Mouse (Mus musculus) intestine, embryonic 16.5 days (tissue): ENCODE measurements at regions not wholly inside any gene's neighbourhood (a gene's known extent, or its start where the extent isn't known, plus 50 kb on each side); places are given as distances from the start of the nearest gene placed in this dataset.

Experiments used
- ATAC-seq: fragments of 200-750 bp; cut with Nextera tagmentation; 2 replicates; pipeline ENCODE4 v1.8.0; 2017; ENCODE audit warnings: moderate TSS enrichment, moderate library complexity
- H3K27ac ChIP-seq: fragments of 300-500 bp; sonication (generic); 2 replicates; pipeline ENCODE4 v1.5.1; 2014; ENCODE audit warnings: mild to moderate bottlenecking, low read length
- H3K27me3 ChIP-seq: fragments of 300-500 bp; sonication (generic); replicated peaks from 2 replicates; pipeline ENCODE4 v1.6.1; 2014; ENCODE audit warnings: low read length, control low read depth, mixed read lengths; ENCODE audit not compliant: control insufficient read depth, insufficient read depth
- H3K36me3 ChIP-seq: fragments of 300-500 bp; sonication (generic); 2 replicates; pipeline ENCODE4 v1.6.1; 2014; ENCODE audit warnings: low read length, control low read depth; ENCODE audit not compliant: control insufficient read depth, insufficient read depth
- H3K4me1 ChIP-seq: fragments of 300-500 bp; sonication (generic); 2 replicates; pipeline ENCODE4 v1.6.1; 2014; ENCODE audit warnings: low read length, control low read depth, mixed read lengths; ENCODE audit not compliant: control insufficient read depth, insufficient read depth
- H3K4me2 ChIP-seq: fragments of 300-500 bp; sonication (generic); 2 replicates; pipeline ENCODE4 v1.6.1; 2014; ENCODE audit warnings: low read depth, low read length, control low read depth
- H3K4me3 ChIP-seq: fragments of 300-500 bp; sonication (generic); 2 replicates; pipeline ENCODE4 v1.5.1; 2014; ENCODE audit warnings: mild to moderate bottlenecking, low read length
- H3K9ac ChIP-seq: fragments of 300-500 bp; sonication (generic); 2 replicates; pipeline ENCODE4 v1.6.1; 2014; ENCODE audit warnings: low read depth, low read length
- H3K9me3 ChIP-seq: fragments of 300-500 bp; sonication (generic); 2 replicates; pipeline ENCODE4 v1.6.1; 2016; ENCODE audit warnings: low read length, control low read depth; ENCODE audit not compliant: control insufficient read depth
- WGBS: fragments of 180-500 bp; shearing (Covaris S2); extraction: QIAGEN DNeasy Blood & Tissue Kit; methylation state at CpG from one replicate; pipeline ENCODE4 v1.1.7; 2014; 5-methylcytosine and 5-hydroxymethylcytosine counted together

DNA sequence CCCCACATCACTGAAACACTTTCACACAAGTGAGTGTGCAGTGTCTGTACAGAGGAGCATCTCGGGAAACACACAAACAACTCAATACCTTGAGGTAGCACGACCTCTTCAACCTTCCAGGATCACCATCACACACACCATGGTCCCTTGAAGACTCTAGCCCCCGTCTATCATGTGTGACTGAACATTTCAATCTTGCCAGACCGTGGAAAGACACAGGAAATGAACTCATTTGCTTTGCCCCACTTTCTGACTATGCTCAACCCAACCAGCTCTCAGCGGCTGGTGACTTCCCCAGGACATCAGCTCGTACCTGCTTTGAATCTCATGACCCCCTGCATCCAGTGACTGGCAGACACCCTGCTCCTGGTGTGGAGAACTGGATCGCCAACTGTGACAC, 219.6 kb downstream of the Bcl11b start:
- H3K9ac ChIP-seq, result no peak overlapping the region
- H3K36me3 ChIP-seq, result no peaks in the 10 kb centered on the region
- no peak for ATAC-seq
- WGBS, result 69% methylated on average over 7 of the region's 7 CpGs
- no peaks in the 10 kb centered on the region for H3K27me3 ChIP-seq
- H3K27ac ChIP-seq, result no peak overlapping the region
- no peak overlapping the region for H3K4me3 ChIP-seq
- H3K4me2 ChIP-seq, result no peak overlapping the region
- H3K9me3 ChIP-seq, result no peaks in the 10 kb centered on the region
- H3K4me1 ChIP-seq, result no peaks in the 10 kb centered on the region

GRCm38 (mm10) chr12:107789818-107790217, 213.6 kb downstream of the Bcl11b start:
- WGBS, result 46% methylated on average over 6 of the region's 6 CpGs
- Histone ChIP-seq H3K4me1 (no peaks in the 10 kb centered on the region), H3K9me3 (no peaks in the 10 kb centered on the region), H3K9ac (no peak overlapping the region), H3K4me2 (no peak overlapping the region), H3K36me3 (no peaks in the 10 kb centered on the region), H3K4me3 (no peak overlapping the region), H3K27ac (no peak overlapping the region), H3K27me3 (no peaks in the 10 kb centered on the region)
- ATAC-seq, result no peak

- WGBS, result 82% methylated on average over 5 of the region's 5 CpGs
- no peaks in the 10 kb centered on the region for H3K9me3 ChIP-seq
- H3K4me3 ChIP-seq, result no peak overlapping the region
- H3K27ac ChIP-seq, result no peak overlapping the region
- H3K4me1 ChIP-seq, result no peaks in the 10 kb centered on the region
- no peaks in the 10 kb centered on the region for H3K27me3 ChIP-seq
- no peak for ATAC-seq
- no peak overlapping the region for H3K9ac ChIP-seq
- no peaks in the 10 kb centered on the region for H3K36me3 ChIP-seq
- no peak overlapping the region for H3K4me2 ChIP-seq
Observed at GRCm38 (mm10) chr12:107800296-107800695, 203.1 kb downstream of the Bcl11b start.

- no peaks in the 10 kb centered on the region; the same call in 1 of the 2 replicates for H3K27me3 ChIP-seq
- 0 out of 2 replicates have a peak, but pooled peaks cover 4% of the 10 kb centered on the region for H3K4me1 ChIP-seq
- H3K9me3 ChIP-seq, result no peaks in the 10 kb centered on the region
- no peak overlapping the region for H3K27ac ChIP-seq
- no peak overlapping the region for H3K4me2 ChIP-seq
- no peak overlapping the region for H3K9ac ChIP-seq
- peak; percentile 44; the same call in 1 of the 2 replicates for ATAC-seq
- H3K36me3 ChIP-seq, result no peaks in the 10 kb centered on the region
- WGBS, result 29% methylated on average over 11 of the region's 11 CpGs
- H3K4me3 ChIP-seq, result no peak overlapping the region
Observed at GRCm38 (mm10) chr12:107807634-107808033, 195.8 kb downstream of the Bcl11b start.

- no peak for ATAC-seq
- Histone ChIP-seq H3K27me3 (no peaks in the 10 kb centered on the region; the same call in 1 of the 2 replicates), H3K4me1 (0 out of 2 replicates have a peak, but pooled peaks cover 4% of the 10 kb centered on the region), H3K36me3 (no peaks in the 10 kb centered on the region), H3K9ac (no peak overlapping the region), H3K9me3 (no peaks in the 10 kb centered on the region), H3K4me2 (no peak overlapping the region), H3K27ac (no peak overlapping the region), H3K4me3 (no peak overlapping the region)
- WGBS, result 53% methylated on average over 9 of the region's 9 CpGs
Observed at GRCm38 (mm10) chr12:107808158-107808715, 195.2 kb downstream of the Bcl11b start.

- no peaks in the 10 kb centered on the region; the same call in 1 of the 2 replicates for H3K27me3 ChIP-seq
- no peak overlapping the region for H3K4me3 ChIP-seq
- 0 out of 2 replicates have a peak, but pooled peaks cover 4% of the 10 kb centered on the region for H3K4me1 ChIP-seq
- no peak overlapping the region for H3K9ac ChIP-seq
- 40% methylated on average over 5 of the region's 5 CpGs for WGBS
- no peak for ATAC-seq
- H3K27ac ChIP-seq, result no peak overlapping the region
- H3K9me3 ChIP-seq, result no peaks in the 10 kb centered on the region
- no peaks in the 10 kb centered on the region for H3K36me3 ChIP-seq
- no peak overlapping the region for H3K4me2 ChIP-seq
Observed at GRCm38 (mm10) chr12:107811231-107811630, 192.2 kb downstream of the Bcl11b start.

GRCm38 (mm10) chr12:107812549-107813335, 190.7 kb downstream of the Bcl11b start:
- H3K9ac ChIP-seq, result no peak overlapping the region
- no peak for ATAC-seq
- no peaks in the 10 kb centered on the region for H3K9me3 ChIP-seq
- H3K4me3 ChIP-seq, result no peak overlapping the region
- no peak overlapping the region for H3K4me2 ChIP-seq
- no peak overlapping the region for H3K27ac ChIP-seq
- no peaks in the 10 kb centered on the region for H3K36me3 ChIP-seq
- H3K27me3 ChIP-seq, result no peaks in the 10 kb centered on the region; the same call in 1 of the 2 replicates
- 0 out of 2 replicates have a peak, but pooled peaks cover under 1% of the 10 kb centered on the region for H3K4me1 ChIP-seq
- WGBS, result 63% methylated on average over 14 of the region's 14 CpGs

DNA sequence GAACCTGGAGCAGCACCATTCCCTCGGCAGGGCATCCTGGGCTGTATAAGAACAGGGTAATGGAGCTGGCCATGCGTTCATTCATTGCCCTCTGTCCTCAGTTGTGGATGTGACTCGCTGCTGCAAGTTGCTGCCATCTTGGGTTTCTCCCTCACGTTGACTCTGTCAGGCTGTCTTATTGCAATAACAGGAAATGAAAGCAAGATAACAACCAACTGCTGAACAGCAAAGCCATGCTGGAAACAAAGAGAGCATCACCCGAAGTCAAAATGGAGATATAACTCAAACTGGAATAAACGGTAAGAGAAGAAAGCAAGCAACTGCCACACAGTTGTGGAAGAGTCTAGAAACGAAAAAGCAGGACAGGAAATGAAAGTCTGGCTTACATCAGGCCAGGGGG, 188.5 kb downstream of the Bcl11b start:
- no peaks in the 10 kb centered on the region for H3K4me1 ChIP-seq
- no peaks in the 10 kb centered on the region for H3K9me3 ChIP-seq
- H3K36me3 ChIP-seq, result no peaks in the 10 kb centered on the region
- ATAC-seq, result no peak
- H3K27me3 ChIP-seq, result no peaks in the 10 kb centered on the region
- H3K4me3 ChIP-seq, result no peak overlapping the region
- no peak overlapping the region for H3K4me2 ChIP-seq
- 72% methylated on average over 7 of the region's 7 CpGs for WGBS
- no peak overlapping the region for H3K27ac ChIP-seq
- no peak overlapping the region for H3K9ac ChIP-seq

- peak; percentile 74 for ATAC-seq
- Histone ChIP-seq H3K36me3 (no peaks in the 10 kb centered on the region), H3K4me3 (no peak overlapping the region), H3K27ac (no peak overlapping the region), H3K9ac (no peak overlapping the region), H3K9me3 (no peaks in the 10 kb centered on the region), H3K4me2 (no peak overlapping the region), H3K4me1 (peaks cover 6% of the 10 kb centered on the region), H3K27me3 (no peaks in the 10 kb centered on the region)
- 64% methylated on average over 5 of the region's 5 CpGs for WGBS
Observed at GRCm38 (mm10) chr12:107823768-107824394, 179.5 kb downstream of the Bcl11b start.
